Mouse (Mus musculus) granulocyte monocyte progenitor cell, adult 5-6 weeks (primary cell): ENCODE measurements around the gene Thop1. TPM values are rescaled to one million over a fixed set of nuclear protein-coding genes. Genes with fewer than 3 reads are reported as not detected.
"Not testable (repeated sequence)": the region's sequence is repeated elsewhere in the genome, so short reads cannot be mapped to it uniquely, and the experiment has no call there.

ENCODE experiments used
- ATAC-seq: replicated peaks from 2 replicates; pipeline ENCODE4 v1.8.0; 2016; ENCODE audit warnings: mild to moderate bottlenecking, moderate TSS enrichment, inconsistent platforms; ENCODE audit not compliant: poor library complexity, severe bottlenecking
- total RNA-seq, 2 experiments: library from RNA; stranded (forward) in 1 of 2; stranded (reverse) in 1 of 2; fragments of 200-712, 200-1000 nt in 1 of 2; fragments of >200 nt in 1 of 2; fragmentation: Nextera tagmentation in 1 of 2; gene quantifications; 2 replicates each; pipeline ENCODE4 v1.2.3; 2014 to 2017

The Thop1 gene
- total RNA-seq, 2 experiments from 2014 or later, result 23.3 to 26.3 TPM

- not testable (repeated sequence) for ATAC-seq
Observed at GRCm38 (mm10) chr10:81055802-81056340, 14.0 kb upstream of the Thop1 start.

DNA sequence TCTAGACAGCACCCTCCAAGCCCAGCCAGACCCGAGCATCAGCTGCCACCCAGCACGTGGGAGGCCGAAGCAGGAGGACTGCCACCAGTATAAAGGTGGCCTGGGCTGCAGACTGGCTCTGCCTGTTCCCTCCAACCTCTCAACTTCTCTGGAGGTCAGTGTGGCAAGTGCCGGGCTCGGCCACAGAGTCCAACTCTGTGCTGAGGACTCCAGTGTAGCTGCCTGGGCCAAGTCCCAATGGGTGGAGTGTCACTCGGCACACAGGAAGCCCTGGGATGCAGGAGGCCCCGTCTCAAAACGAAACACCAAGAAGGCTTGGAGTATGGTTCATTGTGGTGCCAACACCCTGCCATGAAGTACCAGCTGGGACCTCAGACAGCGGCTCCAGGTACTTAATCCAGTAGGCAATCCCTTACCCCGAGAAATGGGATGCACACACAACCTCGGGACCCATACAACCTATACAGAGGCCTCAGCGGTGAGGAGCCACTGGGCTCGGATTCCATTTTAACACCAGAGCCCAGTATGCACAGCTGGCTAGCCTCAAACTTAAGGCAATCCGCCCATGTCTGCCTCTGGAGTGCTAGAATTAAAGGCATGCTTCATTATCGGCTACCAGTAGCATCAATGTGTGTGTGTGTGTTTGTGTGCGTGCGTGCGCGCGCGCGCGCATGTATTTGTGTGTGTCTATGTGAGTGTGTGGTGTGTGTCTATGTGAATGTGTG is 12.3 kb upstream of the Thop1 start:
- no peak for ATAC-seq

GRCm38 (mm10) chr10:81058896-81059295 is 10.9 kb upstream of the Thop1 start:
- ATAC-seq, result no peak

DNA sequence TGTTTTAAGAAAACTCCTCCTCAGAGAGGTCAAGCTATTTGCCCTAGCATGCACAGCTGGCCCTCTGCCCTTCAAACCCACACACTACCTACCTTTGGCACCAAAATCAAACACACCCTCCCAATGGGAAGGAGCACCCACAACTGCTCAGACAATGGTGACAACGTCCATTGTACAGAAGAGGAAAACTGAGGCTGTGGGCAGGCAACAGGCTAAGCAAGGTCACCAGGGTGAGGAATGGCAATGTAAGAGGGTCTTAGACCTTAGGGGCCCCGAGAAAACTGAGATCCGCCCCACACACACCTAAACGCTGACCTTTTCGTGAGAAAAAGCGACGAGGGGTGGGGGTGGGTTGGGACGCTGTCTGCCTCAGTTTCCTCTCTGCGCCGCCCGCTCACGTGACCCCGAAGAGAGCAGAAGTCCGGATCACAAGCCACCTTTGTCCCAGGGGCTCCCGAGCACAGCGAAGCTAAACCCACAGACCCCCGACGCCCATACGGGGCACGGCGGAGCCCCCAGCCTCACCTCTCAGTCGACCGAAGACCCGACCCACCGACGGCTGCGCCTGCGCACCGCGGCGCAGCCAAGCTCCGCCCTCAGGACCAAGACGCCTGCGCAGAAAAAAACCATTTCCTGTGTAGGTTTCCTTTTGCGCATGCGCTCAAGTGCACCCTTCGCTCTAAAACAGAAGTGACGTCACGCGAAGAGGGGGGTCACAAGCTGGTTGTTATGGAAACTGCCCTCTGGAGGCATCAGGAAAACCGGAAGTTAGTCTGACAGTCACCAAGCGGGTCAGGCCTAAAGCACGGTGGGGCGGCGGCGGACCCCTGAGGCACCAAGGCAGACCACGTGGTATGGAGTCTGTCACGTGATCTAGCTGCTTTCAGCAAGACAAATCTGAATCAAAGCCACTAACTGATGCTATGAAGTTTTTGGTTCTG is 10.0 kb upstream of the Thop1 start, which contains the start of gene Sgta:
TSS of gene Sgta (minus strand) at position 579 of the 941 bp plus-strand sequence.
- ATAC-seq, result peak; percentile 98

DNA sequence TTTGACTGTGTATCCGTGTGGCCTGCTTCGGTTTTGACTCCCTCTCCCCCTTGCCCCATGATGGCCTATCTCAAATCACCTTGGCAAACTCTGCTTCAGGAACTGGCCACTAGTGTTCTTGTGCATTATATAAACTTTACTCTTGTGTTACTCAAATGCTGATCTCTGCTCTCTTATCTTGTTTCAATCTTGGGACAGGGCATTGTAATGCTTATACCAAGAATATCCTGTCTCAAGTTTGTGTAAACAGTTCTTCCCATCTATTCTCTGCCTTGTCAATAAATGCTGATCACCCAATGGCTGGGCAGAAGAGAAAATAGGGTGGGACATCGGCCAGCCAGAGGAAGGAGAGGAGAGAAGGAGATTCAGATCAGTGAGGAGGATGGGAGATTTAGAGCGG is 7.1 kb upstream of the Thop1 start:
- ATAC-seq, result no peak

DNA sequence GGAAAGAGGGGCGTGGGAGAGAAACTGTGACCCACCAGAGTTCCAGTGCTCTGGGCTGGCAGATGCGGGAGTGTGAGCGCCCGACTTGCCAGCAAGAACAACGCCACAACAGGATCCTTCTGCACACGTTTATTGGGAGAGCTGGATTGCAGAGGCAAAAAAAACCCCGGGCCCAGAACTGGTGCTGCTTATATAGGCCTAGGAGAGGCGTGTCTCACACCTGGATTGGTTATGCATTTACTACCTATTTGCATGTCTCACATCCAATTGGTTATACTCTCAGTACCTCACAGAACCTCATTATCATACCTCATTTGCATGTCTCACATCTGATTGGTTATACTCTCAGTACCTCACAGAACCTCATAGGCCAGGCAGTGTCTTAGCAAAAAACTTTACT is 5.3 kb upstream of the Thop1 start:
- ATAC-seq, result not testable (repeated sequence)

DNA sequence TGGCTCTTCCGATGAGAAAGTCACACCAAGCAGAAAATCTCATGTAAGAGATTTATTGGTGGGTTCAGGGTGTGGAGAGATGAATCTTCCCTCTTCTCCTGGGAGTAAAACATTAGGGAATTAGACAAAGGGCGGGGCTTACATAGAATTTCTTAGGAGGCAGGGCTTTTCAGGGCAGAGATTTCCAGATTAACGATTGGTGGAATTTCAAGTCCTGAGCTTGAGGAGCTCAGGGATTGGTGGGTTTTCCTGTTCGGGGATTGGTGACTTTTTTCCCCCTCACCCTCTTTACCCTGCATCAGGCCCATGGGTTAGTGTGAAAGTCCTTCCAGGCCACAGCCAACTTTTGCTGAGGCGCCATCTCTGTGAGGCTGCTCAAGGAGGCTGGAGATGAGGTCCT is 1.1 kb upstream of the Thop1 start:
- ATAC-seq, result no peak

- ATAC-seq, result no peak
Observed at GRCm38 (mm10) chr10:81072290-81072689, 2.5 kb downstream of the Thop1 start.

DNA sequence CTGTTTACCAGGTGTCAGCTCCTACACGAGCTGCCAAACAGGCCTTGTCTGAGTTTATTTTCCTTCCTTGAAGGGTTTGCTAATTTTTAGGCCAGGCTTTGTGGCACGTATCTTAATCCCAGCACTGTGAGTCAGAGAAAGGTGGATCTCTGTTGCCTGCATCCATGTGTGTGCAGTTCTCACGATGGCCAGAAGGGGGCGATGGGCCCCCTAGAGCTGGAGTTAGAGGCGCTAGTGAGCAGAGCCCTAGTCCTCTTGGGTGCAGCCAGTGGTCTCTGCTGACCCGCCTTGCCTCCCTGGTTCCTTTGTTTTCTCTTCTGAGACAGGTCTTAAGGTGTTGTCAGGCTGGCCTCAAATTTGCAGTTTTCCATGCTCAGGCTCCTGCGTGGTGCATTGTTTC is 3.6 kb downstream of the Thop1 start:
- no peak for ATAC-seq

- no peak for ATAC-seq
Observed at GRCm38 (mm10) chr10:81075734-81076133, 5.9 kb downstream of the Thop1 start.

DNA sequence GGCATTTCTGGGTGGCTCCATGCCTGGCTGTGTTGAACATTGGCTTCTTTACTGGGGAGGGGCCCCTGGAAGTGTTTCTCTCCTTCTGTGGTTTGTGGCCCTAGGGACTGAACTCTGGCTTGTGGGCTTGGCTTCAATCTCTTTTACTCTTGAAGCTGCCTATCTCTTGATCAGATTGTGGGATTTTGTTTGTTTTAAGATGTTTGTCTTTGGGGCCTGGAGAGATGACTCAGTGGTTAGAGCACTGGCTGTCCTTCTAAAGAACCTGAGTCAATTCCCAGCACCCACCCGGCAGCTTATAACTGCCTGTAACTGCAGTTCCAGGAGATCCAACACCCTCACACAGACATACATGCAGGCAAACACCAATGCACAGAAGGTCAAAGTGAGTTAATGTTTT is 6.5 kb downstream of the Thop1 start:
- ATAC-seq, result no peak

DNA sequence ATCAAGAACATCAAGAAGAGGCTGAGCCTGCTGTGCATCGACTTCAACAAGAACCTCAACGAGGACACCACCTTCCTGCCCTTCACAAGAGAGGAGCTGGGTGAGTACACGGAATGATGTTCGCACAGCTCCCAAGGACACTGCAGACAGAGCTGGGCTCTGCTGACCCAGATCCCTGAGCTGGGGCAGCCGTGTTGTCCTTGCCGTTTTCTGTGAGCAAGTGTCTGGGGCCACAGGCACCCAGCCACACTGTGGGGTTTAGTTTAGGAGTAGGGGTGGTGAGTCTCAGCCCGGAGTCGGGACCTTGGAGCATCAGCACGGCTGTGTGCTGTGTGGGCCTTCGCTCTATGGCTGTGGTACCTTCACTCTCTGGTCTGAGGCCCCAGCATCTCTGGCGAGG is 8.1 kb downstream of the Thop1 start:
- ATAC-seq, result no peak

GRCm38 (mm10) chr10:81080008-81080655 is 10.3 kb downstream of the Thop1 start:
- ATAC-seq, result no peak

DNA sequence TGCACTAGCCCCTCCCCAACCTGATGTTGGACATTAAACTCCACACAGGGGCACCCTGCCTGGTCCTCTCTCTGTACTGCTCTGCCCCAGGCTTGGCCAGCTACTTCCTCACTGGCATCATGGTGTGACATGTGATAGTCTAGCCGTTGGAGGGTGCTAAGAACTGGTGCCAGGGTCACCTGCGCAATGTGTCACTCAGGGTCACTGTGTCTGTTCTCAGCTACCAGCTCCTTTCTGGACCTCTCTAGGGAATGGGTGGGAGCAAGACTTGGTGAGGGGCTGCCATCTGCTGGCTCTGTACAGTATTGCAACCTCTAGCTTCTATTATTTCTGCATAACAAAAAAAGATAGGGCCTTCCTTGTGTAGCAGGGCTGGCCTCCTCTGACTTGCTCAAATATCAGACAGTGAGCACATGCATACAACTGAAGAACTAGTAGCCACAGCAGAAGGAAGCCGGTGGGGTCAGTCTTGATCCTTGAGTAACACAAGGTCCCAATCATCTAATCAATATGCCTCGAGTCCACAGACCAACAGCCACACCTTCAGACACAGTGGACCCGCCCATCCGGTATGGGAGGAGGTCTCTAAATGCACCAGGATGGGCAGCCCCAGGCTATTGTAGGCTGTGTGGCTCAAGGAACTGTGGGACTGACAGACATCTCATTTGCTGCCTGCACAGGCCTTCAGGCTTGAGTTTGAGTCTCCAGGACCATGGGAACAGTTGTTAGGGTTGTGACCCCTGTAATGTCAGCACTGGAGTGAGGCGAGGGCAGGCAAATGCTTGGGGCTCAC is 12.5 kb downstream of the Thop1 start:
- peak; percentile 74 for ATAC-seq

DNA sequence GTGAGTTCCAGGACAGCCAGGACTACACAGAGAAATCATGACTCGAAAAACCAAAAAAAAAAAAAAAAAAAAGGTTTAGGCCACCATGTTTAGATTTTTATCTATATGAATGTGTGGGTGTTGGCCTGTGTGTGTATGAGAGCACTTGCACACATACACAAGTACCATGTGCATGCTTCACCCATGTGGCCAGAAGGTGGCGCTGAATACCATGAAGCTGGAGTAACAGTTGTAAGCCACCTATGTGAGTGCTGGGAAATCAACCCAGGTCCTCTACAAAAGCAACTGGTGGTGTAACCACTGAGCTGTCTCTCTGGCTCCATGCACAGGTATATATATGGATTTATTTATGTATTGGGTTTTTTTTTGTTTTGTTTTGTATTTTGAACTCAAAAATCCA is 17.2 kb downstream of the Thop1 start:
- peak; percentile 30; the same call in 1 of the 2 replicates for ATAC-seq

DNA sequence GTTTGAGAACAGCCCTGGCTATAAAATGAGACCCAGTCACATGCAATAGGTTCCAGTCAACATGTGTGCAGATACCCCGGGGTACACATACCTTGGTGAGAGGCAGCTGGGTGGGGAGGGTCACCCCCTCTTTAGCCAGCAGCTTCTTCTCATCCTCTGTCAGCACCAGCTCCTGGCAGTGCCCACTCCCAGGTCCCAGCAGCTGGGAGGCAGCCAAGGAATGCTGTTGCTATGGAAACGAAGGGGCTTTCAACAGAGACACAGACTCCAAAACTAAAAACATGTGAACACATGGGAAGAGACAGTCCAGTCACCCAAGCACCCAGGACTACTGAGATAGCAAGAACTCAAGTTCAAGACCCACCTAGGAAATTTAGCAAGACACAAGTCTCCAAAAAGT is 19.4 kb downstream of the Thop1 start:
- no peak for ATAC-seq

GRCm38 (mm10) chr10:81090621-81091020 is 20.8 kb downstream of the Thop1 start:
- no peak for ATAC-seq

DNA sequence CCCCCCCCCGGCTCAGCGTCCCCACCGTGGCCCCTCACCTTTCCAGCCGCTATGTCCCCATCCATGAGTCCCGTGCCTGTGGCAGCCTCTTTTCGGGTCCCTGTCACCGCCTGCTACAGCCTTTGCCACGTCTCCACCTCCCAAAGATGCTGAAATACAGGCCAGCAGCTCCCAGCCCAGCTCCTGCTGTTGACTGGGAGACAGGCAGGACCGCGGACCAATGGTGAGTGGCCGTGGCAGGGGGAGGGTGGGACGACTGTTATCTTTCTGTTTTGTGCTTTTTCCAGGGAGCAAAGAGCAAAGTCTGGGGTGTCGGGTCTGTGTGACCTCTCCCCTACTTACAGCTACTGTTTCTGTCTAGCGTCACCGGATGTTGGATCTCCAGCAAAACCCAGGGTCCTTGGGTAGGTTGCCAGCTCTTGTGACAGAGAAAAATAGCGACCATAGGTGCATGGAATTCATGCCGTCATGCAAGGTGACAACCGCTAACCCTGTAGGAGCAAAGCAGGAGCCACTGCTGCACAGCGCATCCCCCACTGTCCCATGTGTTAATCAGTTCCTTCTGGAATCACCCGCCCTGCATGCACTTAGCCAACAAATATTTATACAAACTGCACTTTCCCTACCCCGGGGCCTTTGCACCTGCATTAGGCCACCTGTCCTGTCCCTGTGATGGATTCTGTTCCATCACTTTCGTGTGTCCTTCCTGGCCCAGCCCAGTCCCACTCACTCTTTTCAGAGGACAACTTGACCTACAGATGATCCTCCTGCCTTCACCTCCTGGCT is 22.8 kb downstream of the Thop1 start:
- ATAC-seq, result no peak
